Mouse (Mus musculus) urinary bladder, postnatal 25 days (tissue): ENCODE measurements around the gene Nt5c3b.
A peak's percentile ranks its signal among the peaks of the same experiment; 100 is the strongest.

ENCODE experiments used
- DNase-seq: peaks from one replicate; pipeline ENCODE4 v3.0.0; 2022; ENCODE audit warnings: low spot score

The Nt5c3b gene

DNA sequence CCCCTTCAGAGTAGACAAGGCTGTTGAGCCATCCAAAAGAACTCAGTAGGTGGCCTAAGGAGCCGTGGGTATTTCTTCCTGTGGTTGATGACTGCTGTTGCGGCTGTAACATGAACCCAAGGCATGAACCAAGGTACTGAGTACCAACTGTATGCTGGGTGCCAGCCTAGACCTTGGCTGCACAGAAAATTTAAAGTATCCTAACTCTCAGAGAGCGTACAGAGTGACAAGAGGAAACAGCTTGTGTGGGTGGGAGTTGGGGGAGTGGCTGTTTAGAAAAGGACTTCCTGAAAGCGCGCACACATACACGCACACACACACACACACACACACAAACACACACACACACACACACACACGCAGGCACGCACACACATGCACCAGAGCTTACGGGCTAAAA is 42.3 kb downstream of the Nt5c3b start:
- DNase-seq, result no peak

DNA sequence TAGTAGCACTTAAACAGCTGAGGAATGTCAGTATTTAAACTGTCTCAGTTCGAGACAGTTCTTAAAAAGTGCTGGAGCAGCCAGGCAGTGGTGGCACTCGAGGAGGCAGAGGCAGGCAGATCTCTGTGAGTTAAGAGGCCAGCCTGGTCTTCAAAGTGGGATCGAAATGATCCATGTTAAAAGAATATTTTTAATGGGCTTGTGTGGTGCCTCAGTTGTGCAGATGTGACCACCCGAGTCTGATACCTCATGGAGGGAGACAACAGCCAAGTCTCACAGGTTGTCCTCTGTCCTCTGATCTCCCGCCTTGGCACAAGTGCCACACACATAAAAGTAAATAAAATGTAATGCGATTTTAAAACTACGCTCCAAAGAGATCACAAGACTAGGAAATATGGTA is 43.1 kb downstream of the Nt5c3b start:
- no peak for DNase-seq

DNA sequence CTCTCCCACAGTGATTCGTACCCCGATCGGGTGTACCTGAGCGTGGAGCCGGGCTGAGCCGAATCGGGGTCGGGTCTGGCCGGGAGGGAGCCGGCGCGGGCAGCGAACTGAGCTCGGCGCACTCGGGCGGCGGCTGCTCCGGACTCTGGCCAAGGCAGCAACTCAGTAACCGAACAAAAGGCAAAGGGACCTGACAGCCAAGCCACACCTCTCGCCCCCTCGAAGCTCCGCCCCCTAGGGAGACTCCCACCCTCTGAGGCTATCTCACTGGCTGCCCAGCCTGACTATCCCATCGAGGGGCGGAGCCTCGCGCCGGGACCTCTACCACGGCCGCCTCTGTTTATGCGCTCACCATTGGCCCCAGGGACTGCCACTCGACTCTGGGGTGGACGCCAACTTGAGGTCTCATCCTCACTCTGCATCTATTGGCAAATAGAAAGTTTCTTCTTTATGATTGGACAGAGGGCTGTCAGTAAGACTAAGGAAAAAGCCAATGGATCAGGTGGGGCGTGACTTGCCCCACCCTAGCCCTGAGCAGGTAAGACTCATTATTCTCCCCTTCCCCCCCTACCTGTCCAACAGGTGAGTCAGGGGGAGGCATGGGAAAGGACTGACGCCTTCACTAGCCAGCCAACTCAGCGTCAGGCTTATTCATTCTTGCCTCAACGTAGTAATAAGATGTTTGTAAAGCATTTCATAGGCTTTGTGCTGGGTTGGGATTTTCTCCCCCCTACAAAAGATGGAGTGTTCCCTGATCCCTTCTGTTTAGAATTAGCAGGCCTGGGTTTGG is 43.8 kb downstream of the Nt5c3b start, which contains the start of gene Jup:
TSS of gene Jup (minus strand) at position 164 of the 790 bp plus-strand sequence.
- DNase-seq, result peak; percentile 99

DNA sequence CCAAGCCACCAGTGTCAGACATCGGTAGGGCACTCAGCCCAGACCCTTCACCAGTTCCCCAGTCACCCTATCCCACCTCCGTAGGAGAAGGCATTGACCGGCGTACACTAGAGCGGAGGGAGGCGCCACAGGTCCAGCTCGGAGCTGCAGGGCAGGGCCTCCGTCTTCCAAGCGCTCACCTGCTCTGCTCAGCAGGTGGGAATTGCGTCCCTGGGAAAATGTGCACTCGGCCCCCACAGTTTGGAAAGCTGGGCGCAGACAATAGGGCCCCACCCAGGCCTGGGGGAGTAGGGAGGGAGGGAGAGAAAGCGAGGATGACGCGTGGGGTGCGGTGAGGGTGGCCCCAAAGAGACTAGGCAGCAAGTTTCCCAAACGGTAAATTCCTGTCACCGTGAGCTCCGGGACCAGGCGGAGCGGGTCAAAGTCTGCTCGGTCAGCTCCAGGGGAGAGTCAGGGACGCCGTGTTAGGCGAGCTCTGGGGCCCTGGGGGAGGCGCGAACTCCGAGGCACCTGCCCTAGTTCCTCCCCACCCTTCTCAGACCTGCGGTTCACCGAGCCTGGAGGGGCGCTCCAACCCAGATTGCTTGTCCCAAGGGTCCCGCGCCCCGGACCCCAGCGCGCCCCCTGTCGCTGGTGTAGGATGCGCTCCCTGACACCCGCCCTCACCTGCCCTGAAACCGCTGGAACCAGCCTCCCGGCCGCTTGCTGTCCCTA is 44.6 kb downstream of the Nt5c3b start:
- peak; percentile 43 for DNase-seq

DNA sequence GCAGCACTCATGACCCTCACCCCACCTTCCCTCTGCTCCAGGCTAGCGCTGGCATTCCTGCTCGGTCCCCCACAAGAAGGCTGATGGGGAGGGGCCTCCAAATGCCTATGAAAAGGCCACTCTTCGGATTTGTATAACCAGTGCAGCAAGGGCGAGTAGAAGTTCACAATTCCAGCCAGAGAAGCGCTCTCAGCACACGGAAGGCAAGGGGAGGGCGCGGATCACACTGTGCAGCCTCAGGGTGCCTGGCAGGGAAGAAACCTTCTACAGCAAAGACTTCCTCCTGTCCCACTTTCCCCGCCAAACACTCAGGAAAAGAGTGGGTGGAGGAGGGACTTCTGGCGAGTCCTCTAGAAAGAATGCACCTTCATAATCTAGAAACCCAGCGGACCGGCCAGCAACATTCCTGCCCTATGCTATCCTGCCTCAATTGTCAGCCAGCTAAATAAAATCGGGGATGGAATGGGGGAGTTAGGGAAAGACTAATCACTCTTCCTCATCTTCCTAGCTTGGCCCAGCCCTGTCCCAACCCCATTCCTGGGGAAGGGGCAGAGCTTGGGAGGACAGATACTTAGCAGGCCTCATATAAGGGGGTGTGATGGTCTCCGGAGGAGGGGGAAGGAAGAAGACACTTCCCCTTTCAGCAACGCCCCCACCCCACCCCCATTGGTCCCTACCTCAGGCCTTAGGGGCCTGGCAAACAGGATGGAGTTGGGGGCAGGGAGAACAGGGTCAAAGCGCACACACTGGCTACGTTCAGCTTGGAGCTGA is 45.6 kb downstream of the Nt5c3b start:
- no peak for DNase-seq

DNA sequence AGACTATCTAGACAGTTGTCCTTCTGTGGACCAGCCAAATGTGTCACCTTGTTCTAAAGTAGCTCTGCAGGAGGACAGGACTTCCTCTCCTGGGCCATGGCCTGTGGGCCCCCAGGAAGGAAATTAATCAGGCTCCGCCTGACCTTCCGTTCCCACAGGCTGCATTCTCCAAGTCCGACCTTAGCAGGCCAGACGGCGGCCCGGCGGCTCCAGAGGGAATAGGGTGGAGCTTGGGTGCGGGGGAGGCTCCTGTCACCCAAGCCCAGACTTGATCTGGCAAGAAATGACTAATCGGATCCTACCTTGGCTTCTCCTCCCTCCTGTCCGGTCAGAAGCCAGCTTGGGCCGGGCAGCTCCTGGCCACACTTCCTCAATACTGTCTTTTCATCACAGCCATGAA is 46.4 kb downstream of the Nt5c3b start:
- DNase-seq, result peak; percentile 54

DNA sequence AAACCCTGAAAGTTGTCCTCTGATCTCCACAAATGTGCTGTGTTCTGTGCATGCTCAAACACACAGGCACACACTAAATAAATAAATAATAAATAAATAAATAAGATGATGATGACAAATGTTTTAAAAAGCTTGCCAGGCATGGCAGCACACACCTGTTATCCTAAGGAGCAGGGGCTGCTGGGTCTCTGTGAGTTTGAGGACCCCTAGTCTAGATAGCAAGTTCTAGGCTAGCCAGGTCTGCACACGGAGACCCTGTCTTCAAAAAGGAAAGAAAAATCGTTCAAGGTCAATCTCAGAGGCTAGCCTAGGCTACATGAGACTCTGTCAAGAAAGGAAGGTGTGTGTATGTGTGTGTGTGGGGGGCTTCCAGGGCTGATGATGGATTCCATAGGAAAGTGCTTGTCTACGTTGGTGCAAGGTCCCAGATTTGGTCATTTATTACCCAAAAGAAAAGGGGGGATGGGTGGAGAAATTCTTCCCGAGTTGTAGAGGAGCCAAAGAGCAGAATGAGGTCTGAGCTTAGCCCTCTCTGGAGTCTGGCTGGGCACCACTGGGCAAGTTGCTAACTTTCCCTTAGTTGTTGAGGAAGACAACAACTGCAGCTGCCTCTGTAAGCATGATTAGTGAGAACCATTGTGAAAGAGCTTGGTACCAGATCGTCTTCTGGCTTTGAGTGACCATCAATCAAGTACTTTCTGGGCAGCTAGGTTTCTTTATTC is 47.1 kb downstream of the Nt5c3b start:
- DNase-seq, result no peak

DNA sequence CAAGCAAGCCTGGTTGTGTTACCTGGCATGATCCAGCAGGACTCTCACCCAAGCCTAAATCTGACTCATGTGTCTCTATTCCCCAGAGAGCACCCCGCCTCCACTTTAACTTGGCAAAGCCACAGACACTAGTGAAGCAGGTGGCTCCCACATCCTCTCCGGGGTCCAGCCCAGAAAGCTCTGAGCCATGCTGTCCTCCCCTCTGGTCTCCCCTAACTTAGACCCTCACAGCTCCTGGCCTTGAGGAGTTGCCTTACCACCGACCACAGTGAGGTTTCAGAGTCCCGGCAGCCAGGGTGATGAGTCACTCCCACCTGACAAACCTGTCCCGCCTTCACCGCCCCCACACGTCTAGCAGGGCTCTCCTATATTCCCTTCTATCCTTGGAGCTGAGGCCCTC is 47.9 kb downstream of the Nt5c3b start:
- peak; percentile 50 for DNase-seq

DNA sequence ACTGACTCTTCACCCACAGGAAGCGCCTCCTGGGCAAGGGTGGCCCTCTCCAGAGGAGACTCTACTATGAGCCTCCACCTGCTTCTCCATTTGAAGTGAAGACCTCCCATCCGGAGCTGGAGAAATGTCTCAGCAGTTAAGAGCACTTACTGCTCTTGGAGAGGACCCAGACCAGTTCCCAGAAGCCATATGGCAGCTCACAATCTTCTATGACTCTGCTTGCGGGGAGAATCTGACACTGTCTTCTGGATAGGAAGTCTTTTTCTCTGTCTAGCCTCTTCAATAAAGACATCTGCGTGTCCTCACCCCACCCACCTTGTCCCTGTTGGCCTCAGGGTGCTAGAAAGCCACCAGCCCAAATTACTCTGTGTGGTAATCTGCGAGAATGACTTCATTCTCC is 48.6 kb downstream of the Nt5c3b start:
- DNase-seq, result no peak

DNA sequence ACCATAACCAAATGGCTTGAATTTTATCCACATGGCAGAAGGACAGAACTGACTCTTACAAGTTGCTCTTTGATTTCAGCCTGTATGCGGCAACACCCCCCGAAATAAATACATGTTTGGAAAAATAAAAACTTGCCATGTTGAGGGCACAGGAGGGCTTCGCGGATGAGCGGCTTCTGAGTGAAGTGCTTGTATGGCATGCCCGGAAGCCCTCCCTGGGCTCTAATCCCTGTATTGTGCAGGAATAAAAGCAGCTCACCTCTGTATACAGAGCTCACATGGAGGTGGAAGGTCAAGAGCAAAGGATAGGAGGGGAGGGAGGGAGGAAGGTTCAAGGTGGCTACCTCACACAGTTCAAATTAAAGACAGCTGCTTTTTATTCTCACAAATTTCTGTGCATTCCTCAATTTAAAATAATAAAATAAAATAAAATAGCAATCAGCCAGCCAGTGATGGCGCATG is 49.7 kb downstream of the Nt5c3b start:
- DNase-seq, result no peak

DNA sequence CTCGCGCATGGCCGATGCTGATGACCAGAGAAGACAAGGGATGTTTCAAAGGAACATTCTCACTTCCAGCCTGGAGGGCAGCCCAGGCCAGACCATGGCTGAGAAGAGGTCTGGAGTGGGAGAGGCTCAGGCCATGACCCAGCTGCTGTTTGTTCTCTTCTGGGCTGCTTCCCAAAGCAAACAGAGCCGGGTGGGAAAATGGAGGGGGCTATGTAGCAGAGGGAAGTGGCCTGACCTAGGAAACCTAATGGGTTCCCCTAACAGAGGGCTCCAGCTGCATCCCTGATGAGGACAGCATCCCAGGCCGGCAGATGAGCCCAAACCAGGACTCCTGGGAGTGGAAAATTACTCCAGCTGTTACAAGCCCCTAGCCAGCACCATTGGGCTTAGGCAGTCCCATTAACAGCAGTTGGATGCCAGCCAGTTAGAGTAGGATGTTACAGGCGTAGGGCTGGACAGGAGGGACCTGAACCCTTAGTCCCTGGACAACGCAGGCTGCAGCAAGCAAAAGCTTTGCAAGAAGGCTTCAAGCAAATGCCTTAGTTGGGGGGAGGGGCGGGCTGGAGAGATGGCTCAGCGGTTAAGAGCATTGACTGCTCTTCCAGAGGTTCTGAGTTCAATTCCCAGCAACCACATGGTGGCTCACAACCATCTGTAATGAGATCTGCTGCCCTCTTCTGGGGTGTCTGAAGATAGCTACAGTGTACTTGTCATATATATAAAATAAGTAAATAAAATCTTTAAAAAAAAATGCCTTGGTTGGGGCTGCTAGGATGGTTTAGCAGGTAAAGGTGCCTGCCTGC is 50.3 kb downstream of the Nt5c3b start:
- no peak for DNase-seq

DNA sequence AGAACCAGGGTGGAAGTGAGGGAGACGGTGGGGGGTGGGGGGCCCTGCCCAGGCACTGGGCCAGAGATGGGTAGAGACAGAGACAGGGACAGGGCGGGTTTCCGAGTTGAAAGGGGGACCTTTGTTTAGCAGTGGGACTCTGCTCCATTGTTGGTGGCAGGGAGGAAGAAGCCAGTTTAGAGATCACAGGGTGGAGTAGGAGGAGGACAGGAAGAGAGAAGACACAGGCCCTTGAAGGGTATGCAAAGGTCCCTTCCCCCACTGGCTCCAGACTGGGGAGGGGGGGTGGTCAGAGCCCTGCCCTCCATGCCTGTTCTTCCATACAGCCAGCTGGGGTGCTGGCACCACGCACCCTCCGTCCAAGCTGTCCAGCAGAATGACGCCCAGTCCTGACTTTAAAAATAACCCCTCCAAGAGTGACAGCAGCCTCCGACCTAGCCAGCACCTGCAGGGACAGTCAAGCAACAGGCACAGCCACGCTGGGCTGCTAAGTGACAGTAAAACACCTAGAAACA is 51.6 kb downstream of the Nt5c3b start:
- no peak for DNase-seq

DNA sequence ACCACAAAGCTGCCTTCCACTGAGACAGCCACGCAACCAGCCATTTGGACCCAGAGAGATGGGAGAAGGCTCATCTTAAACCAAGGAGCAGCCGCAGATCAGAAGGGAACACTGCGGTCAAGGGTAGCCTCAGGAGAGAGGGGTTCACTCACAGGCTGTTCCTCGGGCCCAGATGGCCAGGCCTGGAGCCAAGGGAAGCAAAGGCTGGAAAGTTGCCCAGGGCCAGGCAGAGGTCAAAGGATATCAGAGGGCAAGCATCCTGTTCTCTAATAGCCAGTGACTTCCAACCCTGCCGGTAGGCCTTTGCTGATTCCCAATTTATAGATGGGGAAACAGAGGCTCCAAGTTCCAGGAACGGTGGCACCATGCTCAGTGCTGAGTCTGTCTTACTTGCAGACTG is 53.0 kb downstream of the Nt5c3b start:
- no peak for DNase-seq

DNA sequence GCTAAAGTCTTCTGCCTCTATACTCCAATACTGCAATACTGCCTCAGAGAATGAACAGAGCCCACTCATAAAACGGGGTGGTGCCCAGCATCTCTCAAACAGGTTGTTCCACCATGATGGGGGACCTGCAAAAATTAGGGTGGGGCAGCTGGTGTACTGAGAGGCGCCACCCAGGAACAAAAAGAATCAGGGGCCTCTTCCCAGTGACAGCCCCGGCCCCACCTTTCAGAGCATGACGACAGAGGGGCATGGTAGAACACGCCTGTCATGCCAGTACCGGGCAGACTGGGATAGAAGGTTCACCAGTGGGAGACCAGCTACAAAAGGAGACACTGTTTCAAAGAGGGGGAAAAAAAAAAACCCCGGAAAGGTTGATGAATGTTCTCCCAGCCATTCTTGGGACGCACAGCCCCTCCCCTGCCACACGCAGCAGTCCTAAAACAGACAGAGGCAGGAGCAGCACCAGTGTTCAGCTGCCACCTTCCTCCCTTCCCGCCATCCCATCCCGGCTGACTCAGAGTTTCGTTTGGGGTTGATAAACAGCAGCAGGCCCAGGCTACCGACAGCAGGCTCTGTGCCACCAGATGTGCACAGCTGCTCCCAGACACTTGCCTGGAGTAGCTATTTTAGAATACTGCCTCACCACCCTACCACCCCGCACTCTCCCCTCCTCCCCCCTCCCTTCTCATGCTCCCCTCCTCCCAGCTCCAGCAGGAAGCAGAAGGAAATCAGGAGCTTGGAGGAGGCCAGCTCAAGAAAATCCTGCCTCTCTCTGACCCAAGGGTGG is 53.8 kb downstream of the Nt5c3b start:
- no peak for DNase-seq

DNA sequence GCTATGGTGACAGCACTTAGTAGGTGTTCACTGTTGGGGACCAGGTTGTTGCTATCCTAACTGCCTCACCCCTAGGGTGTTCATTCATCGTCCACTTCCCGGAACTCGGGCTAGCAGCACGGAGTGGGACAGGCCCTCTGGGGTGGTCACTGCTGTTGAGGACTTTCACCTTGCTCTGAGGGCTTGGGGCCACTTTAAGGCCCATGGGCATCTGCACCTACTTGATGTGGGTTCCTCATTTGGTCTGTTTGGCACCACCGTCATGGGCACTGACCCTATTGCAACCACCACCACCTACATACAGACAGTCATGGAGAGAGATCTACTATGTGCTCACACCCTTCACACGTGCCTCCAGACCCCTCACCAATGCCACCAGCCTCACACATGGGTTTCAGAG is 54.5 kb downstream of the Nt5c3b start:
- no peak for DNase-seq

DNA sequence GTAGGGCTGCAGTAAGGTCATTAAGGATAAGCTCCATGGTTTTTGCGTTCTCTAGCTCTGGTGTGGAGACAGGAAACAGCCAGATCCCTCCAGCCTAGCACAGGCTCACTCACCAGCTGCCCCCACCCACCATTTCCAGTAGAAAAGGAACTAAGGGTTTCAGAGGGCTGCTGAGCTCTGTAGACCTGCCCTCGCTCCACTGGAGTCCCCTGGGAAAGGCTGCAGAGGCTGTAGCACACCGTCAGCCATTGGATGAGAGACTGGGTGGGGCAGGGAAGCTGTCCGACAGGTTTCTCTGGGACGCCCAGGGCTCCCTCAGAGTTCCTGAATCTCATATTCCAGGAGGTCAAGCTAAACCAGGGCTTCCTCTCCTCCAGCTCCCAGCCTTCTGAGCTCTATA is 55.0 kb downstream of the Nt5c3b start:
- DNase-seq, result no peak

DNA sequence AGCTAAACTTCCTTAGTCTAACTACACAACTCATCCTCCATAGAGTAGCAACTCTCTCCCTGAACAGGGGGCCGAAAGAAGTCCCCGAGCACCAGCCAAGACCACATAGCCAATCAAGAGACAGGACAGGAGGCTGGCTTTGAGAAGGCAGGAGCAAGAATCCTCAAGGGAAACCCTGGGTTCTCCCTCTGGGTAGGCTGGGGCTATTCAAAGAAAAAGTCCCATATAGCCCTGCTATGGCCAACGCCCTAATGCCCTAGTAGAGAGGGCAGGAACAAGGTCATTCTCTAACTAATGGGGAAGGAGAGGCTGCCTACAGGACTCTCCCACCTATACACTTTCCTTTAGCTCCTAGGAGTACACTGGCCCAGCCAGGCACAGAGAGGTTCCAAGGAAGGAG is 56.6 kb downstream of the Nt5c3b start:
- DNase-seq, result no peak

DNA sequence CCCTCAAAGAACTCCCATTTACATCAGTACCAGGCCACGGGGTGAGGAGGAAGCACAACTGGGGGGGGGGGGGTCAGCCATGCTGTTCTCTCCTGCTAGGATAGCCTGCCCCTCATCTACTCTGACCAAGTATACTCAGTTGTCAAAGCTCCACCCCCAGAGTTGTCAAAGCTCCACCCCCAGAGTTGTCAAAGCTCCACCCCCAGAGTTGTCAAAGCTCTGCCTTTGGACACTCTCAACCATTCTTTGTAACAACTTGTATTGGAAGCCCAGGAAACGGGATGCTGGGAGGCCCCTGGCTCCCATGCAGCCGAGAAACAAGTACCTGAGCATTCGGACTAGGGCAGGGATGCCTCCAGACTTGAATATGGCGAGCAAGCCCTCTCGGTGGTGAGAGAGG is 58.9 kb downstream of the Nt5c3b start:
- no peak for DNase-seq

DNA sequence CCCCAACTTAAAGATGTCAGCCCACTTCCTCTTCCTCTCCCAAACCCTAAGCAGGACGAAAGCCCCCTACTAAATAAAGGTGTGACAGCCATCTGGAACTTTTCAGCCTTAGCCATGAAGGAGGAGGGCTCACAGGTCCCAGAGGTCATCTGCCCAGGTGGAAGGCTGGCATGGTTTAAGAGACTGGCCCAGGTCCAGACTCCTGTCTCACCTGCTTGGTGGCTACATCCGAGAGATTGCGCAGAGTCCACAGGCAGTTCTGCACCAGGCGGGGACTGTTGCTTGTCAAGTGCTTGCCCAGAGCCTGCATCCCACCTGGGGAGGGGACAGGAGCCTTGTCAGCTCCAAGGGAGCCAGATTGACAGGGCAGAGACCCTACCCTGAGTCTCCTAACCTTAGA is 62.3 kb downstream of the Nt5c3b start:
- no peak for DNase-seq

DNA sequence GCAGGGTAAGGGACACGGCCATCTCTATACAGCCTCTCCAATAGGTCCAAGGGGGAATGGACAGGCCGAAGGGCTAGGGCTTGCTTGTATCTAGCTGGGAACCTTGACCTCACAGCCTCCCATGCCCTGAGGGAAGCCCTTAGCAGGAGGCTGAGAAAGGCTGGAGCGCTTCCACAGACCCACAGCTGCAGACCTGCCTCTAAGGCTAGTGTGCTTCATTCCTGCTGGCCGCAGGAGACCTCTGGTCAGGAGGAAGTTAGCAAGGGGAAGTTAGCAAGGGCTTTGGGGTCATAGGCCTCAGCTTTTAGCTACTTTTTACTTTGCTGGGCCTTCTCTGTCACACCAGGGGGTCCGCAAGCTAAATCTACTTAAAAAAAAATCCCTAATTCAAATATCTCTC is 63.2 kb downstream of the Nt5c3b start:
- DNase-seq, result no peak
